Mouse (Mus musculus) urinary bladder, postnatal 4 days (tissue): ENCODE measurements around the gene Klhl12.
"Not testable (repeated sequence)": the region's sequence is repeated elsewhere in the genome, so short reads cannot be mapped to it uniquely, and the experiment has no call there.

Source experiments
- DNase-seq, 2 experiments: peaks; one replicate each; pipeline ENCODE4 v3.0.0; 2021 to 2022; ENCODE audit warnings: low spot score in 2 of 2

The Klhl12 gene

DNA sequence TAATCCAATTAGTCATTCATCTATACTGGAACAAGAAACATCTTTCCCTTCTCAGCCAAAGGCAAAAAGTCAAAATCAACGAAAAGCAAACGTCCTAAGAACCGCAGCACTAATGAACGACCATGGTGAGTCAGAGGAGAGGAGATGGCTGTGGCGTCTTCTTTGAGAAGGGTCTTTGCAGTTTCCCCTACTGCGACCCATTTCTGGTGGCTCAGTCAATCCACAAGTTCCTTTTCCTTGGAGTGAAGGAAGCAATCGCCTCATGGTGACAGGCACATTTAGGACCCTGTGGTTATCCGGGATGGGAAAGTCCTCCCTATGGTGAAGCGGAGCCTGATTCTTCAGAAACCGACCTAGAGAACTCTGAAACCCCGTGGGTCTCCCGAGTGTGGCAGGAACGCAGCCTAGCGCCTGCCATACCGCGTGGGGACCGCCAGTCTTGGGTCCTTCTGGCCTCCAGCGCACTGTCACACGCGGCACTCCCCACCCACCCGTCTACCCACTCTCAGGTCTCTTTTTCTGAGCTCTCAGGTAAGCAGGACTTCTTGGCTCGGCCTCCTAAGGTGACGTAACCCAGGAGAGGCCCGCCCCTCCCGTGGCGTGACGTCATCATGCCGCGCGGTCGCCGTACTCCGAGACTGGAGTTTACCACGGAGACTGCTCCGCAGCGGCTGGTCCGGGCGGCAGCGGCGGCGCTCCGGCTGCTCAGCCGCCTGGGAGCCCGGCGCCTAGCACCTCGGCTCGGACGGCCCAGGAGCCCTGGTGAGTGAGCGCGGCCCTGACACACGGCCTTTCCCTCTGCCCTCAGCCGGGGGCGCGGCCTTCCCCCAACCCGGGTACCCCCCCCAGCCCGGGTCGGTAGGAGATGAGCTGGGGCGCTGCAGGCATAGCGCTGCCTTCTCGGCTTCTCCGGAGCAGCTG, at the start of gene Klhl12:
TSS of gene Klhl12 (plus strand) at position 628 of the 921 bp plus-strand sequence.
- DNase-seq, result peak; percentile 86 to 95

DNA sequence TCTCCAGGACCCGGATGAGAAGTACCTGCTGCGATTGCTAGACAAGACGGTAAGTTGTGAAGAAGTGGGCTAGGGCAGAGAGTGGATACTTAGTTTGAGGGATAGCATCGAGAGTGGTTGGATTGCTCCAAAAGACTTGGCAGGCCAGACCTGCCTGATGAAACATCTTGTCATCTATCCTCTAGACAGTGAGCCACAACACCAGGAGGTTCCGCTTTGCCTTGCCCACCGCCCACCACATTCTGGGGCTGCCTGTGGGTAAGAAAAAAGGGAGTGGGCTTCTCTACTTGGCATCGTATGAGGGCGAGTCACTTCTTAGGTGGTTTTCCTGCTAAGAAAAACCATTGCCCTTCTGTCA, 48.9 kb upstream of the Klhl12 start:
- no peak for DNase-seq

DNA sequence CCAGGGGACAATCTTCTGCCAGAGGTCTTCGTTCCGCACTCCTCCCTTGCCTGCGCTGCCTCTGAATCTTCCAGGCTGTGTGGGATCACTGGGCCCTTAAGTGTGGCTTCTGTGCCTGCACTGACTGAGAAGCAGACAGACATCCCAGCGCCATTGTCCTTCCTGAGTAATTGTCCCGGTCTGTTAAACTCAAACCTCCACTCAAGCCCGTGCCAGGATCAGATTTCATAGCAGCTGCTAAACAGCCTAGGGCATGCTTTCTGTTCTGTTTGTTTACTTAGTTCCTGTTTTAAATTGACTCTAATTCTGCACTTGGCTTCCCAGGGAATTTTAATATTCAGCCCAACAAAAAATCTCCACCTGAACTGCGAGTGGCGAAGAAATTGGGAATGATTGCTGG, 47.3 kb upstream of the Klhl12 start:
- DNase-seq, result no peak

DNA sequence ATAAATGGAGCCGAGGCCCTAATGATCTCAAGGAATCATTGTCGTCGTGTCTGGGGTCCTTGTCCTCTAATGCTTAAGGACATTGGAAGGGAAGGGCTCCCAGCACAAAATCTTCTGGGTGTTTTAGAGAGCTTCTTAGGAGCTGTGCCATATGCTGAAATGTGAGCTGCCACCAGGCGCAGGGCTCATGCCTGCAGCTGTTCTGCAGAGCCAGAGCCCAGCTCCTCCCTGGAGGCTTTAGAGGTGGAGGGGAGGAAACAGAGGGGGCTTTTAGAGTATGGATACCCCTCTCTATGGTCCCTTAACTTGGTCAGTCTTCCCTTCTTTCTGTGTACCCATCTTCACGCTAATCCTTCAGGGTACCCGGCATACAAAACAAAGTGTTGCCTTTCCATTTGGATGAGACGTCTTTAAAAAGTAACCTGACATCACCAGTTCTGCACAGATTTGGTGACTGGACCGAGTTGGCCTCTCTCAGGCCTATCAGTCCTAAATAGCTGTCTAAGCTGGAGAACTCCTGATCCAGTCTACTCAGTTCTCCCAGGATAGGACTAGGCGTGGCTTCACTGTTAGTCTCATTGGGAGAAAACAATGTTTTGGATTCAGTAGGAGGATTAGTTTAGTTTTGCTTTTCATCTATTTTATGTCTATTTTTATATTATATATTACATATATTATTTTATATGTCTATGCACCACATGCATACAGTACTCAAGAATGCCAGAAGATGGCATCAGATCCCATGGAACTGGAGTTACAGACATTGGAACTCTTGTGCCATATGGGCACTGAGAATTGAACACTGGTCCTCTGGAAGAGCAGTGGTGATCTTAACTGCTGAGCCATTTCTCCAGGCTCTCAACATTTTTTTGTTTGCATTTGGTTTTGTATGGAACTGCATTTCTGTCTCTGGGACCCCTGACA, 43.4 kb upstream of the Klhl12 start:
- no peak for DNase-seq

DNA sequence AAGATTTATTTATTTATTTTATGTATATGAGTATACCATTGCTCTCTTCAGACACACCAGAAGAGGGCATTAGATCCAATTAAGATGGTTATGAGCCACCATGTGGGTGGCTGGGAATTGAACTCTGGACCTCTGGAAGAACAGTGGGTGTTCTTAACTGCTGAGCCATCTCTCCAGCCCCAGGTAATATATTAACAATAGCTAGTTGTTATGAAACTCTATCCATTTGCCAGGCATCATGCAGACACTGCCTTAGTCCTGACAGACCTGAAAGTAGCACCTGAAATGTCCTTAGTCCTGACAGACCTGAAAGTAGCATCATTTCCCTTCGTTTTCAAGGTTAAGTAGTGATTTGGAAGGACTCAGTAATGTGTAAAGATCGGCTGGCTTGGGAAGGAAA, 41.3 kb upstream of the Klhl12 start:
- no peak for DNase-seq

DNA sequence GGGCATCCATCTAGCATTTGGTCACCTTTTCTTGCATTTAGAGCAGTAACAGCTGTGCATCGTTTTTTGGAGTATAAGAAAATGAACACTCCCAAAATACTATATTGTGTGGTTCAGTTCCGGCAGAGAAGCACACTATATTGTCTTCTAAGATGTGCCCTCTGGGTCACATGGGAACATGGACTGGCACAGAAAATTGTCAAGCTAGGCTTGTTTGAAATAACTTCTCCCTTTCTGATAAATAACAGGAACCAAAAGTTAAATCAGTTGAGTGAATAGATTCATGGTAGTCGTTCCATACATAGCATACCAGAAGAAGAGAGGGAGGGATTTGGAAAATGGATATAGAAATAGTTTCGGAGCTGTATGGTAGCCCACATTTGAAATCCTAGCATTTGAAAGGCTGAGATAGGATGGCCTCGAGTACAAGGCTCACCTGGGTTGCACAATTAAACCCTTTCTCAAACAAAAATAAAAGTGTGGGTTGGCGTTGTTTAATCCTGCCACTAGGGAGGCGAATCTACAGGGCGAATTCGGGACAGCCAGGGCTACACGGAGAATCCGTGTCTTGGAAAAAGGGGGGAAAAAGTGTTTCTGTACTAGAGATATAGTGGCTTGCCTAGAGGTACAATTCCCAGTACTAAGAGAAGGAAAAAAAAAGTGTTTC, 40.7 kb upstream of the Klhl12 start:
- no peak for DNase-seq

DNA sequence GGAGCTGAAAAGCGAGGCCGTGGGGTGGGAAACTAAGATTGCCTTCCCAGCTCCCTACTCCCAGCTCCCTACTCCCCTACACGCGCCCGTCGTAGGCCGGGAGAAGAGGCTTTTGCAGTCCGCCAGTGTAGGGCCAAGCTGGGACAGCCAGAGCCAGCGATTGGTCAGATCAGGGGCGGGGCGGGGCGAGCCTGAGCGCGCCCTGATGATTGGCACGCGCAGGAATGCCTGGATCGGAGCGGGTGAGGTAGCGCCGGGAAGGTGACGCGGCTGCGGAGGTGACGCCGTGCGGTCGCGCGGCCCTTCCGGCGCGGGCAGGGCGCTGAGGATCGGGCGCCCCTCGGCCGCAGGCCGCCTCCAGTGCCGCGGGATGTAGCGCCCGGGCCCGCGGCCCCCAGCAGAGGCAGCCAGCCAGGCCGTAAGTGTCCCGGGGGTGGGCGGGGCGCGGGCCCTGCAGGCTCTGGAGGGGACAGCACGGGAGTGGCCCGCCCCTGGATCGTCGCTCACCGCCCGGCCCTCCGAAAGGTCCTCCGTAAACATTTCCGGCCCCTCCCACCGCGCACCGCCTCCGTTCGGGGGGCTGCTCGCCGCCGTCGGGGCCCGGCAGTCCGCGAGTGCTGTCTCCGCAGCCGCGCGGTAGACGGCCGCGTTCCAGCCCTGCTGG, 40.0 kb upstream of the Klhl12 start, which contains the start of gene Adipor1:
TSS of gene Adipor1 (plus strand) at position 211 of the 664 bp plus-strand sequence.
- DNase-seq, result peak; percentile 97

DNA sequence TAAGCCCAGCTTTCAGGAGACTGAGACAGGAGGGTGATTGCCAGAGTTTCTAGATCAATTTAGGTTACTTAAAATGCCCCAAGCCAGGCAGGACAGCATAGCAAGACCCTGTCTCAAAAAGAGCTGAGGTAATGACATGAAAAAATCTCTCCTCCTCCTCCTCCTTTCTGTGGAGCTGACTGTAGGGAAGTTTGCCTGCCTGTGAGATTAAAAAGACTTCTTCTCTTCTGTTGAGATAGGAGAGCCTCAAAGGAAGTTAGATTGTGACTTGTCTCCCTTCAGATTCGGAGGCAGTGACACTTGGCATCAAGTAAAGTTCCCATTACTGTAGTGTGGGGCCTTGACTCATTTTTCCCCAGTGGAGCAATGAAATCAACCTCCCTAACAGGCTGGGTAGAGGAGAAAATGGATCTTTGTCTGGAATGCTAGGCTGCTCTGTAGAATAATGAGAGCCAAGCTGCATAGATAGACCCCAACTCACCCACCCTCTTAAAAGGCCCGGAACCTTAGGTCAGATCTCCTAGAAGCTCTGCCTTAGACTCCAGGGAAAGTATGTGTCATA, 36.8 kb upstream of the Klhl12 start:
- no peak for DNase-seq

DNA sequence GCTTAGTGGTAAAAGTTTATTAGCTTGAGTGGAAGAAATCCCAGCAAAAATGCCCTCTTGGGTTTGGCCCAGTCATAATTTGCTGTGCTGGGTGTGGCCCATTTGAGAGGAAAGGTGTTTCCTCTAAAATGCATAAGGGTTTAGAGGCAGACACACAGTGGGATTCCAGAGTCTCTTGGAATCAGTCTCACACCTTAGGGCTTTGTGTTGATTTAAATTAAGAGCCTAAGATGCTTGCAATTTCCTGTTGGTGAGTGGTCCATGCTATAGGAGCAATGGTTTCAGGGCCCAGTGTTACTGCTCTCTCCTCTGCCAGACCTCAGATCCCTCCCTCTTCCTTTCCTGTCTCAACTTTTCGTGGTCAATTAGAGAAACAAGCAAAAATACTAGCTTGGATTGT, 36.2 kb upstream of the Klhl12 start:
- no peak for DNase-seq

DNA sequence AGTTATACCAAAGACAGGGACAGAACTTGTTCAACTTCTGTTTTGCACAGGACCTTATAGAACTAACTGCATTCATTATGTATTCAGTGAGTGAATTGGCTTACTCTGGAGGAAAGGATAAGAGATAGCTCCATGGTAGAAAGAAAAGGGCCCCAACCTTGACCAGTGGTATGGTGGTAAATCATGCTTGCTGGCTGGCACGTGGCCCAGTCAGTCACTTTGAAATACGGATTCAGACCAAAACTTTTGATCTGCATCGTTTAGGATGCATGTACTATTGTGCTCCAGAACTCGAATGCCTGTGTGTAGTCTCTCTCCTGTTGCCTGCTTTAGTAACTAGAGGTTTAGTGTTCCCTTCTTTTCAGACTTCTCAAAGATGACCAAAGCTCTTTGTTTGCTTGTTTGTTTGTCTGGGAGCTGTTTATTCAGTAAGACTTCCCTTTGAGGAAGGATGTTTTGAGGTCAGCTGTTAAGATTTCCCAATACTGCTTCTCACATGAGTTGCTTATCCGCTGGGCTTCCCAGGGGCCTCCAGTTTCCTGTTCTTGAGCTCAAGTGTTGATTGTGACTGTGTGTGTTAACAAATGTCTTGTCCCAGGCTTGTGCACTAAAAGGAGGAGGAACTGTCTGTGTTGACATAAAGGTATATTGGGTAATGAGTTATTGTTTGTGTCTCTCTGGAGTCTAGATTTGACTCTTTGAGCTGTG, 35.4 kb upstream of the Klhl12 start:
- DNase-seq, result no peak

DNA sequence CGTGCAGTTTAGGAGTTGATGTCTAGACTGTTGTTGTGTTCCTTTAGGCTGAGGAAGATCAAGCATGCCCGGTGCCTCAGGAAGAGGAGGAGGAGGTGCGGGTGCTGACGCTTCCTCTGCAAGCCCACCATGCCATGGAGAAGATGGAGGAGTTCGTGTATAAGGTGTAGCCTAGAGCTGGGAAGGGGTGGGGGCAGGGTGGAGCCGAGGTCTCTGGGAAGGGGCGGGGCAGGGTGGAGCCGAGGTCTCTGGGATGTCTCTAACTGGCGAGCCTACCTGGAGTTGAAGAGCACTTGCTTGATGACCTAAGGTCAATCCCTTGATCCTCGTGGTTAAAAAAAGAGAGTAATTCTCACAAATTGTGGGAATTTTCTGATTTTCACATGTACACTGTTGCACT, 31.4 kb upstream of the Klhl12 start:
- DNase-seq, result no peak

DNA sequence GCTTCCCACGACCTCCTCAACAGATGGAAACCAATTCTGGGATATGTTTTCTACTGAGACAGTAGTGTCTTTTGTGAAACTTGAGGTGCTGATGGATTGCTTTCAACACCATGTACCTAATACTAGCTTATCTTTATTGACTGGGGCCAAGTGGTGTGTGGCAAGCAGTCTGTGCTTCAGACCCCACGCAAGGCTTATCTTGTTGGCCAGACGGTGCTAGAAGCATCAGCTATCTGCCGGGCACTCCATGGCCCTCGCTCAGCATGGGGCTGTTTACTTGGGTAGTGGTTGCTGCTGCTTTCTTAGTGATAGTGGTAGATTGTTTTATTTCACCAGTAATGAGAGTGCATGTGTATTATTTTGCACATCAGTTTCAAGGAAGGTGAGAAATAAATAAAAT, 29.0 kb upstream of the Klhl12 start:
- DNase-seq, result no peak

DNA sequence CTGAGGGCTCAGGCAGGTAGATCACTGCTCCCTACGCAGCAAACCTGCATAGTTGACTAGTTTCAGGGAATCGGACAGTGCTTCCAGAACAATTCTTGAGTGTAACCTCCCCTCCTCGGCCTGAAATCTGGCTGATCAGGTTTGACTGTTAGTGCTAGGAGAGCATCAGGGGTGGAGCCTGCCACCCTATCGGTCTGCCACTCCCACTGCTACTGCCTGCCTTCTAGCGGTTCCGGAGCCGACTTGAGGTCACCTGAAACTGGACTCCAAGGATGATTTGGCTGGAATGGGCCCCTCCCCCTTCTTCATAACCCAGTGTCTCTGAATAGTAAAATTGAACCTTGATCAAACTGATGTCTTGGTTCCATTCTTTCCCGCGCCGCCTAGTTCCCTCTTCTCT, 22.3 kb upstream of the Klhl12 start:
- DNase-seq, result no peak

DNA sequence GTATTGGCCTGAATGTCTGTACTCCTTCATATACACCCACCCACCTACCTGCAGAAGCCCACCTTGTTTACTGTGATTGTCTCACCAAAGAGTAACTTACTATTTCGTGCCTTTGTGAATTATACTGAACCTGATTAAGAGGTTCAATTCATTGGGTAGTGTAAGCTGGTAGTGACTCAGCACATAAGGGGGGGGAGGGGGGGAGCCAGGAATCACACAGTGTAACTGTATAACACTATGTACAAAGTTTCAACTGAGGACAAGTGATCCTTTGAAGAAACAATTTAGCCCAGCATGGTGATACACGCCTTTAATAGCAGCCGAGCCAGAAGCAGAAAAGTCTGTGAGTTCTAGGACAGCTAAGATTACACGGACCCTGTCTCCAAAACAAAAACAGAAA, 21.9 kb upstream of the Klhl12 start:
- DNase-seq, result no peak

DNA sequence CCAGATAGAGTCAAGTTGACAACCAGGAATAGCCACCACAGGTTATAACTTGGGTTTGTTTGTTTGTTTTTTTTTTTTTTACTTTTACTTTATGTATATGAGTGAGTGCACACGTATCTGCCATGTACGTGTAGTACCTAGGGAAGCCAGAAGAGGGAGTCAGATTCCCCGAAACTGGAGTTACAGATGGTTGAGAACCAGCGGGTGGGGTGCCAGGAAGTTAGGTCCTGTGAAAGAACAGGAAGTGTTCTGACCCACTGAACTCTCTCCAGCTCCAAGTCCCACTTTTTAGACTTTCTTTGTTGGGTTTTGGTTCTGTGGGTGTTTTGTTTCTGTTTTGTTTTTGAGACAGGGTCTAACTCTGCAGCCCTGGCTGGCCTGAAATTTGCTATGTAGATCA, 19.9 kb upstream of the Klhl12 start:
- DNase-seq, result no peak

DNA sequence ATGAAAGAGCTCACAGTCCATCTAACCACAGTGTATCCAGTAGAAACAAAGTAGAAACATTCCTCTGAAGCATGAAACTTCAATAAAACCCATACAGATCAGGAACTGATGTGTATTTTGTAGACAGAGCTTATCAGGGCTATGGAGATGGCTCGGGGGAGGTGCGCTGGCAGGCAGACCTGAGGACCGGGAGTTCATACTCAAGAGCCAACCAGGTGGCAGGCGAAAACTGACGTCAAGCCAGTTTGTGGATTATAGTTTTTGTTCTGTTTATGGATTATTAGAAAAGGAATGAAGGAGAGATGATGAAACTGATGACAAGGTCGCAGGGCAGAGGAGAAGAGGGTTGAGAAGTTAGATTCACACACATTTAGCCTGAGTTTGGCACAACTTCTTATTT, 14.9 kb upstream of the Klhl12 start:
- no peak for DNase-seq

DNA sequence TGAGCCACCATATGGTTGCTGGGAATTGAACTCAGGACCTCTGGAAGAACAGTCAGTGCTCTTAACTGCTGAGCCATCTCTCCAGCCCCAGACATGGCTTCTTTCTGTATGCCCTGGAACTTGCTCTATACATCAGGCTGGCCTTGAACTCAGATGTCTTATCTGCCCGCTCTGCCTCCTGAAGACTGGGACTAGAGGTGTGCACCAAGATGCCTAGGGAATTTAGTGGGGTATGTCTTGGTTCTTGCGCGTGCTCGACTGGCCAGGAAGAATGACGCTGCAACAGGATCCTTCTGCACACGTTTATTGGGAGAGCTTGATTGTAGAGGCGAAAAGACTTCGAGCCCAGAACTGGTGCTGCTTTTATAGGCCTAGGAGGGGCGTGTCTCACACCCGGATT, 13.6 kb upstream of the Klhl12 start:
- not testable (repeated sequence) for DNase-seq

DNA sequence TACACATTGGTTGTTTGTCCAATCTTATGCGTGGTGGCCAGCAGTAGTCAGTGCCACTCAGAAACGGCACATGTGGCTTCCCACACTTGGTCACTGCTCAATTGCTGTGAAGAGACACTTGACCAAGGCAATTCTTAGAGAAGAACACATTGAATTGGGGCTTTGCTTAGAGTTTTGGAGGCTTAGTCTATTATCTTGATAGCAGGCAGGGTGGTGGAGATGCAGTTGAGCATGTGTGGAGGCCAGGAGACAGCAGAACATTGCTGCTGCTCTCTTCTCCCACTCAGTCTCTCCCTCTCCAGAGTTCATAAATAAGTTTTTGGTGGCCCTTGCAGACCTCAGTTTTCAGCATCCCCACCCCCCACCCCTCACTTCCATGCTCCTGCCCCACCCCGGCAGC, 12.9 kb upstream of the Klhl12 start:
- no peak for DNase-seq

DNA sequence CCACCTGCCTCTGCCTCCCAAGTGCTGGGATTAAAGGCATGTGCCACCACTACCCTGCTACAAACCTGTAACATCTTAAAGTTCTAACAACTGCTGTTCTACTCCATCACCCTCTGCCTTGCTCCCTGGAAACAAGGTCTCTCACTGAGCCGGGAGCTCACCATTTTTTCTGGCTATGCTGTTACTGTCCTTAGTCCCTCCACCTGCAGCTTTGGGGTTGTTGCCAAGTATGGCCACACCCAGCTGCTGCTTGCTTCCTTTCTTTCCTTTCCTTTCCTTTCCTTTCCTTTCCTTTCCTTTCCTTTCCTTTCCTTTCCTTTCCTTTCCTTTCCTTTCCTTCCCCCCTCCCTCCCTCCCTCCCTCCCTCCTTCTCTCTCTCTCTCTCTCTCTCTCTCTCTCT, 12.0 kb upstream of the Klhl12 start:
- not testable (repeated sequence) for DNase-seq

DNA sequence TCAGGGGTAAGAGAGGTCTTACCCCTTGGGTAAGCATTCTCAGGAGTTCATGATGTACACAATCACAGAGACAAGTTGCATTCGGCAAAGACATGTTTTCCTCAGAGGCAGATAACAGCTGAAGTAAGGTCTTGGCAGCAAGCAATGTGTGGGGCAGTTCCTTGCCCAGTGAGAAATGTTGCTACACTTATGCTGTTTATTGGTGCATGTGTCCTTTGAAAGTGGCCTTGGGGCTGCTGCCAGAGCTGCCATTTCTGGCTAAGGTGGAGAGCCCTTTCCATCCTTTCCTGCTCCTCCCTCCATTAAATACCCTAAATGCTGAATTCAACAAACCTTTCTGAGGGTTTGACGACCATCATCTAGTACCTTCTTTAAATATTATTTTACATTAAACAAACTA, 9.9 kb upstream of the Klhl12 start:
- no peak for DNase-seq

DNA sequence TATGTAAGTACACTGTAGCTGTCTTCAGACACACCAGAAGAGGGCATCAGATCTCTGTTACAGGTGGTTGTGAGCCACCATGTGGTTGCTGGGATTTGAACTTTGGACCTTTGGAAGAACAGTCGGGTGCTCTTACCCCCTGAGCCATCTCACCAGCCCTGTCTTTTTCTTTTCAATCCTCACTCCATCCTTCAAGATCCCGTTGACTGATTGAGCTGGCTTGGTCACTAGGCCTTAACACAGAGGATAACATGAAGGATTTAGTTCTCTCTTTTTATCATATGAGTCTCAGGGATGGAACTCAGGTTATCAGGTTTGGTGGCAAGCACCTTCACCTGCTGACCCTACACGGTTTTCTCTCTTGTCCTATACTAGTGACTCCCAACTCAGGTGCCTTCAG, 6.8 kb upstream of the Klhl12 start:
- not testable (repeated sequence) for DNase-seq
